8 mouse cellular contexts compared by ENCODE assay signal in the genomic region with DNA sequence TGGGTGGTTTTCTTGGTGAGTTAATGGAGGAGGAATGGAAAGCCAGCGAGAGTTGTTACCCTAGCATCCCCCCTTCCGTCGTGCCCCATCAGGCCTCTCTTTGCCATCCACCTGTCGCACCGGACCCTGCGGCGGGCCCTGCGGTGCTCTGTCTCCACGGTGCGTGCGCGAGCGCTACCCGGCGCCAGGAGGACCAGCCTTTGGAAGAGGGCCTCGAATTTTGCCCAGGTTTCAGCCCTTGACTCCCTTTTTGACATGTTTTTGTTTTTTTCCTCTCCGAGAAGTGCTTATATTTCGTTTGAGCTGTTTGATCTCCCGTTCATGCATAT. TPM values are rescaled to one million over a fixed set of nuclear protein-coding genes. Genes with fewer than 3 reads are reported as not detected.
DNase-seq lines count a peak whose midpoint lies in the region; ATAC-seq and TF ChIP-seq lines count a peak whose summit lies in the region.

No protein-coding gene starts in this region.

- H3K27me3 ChIP-seq in lung, embryonic 16.5 days (ENCODE audit: control insufficient read depth, insufficient read depth, low read depth, low read length) = no peaks in the 10 kb centered on the region
- no peaks in the 10 kb centered on the region for H3K27me3 ChIP-seq in erythroblast, embryonic 14.5 days (ENCODE audit: control insufficient read depth)
- no peaks in the 10 kb centered on the region for H3K27me3 ChIP-seq in limb, embryonic 14.5 days (ENCODE audit: control insufficient read depth, insufficient read depth, low read length)

- WGBS in lung, embryonic 16.5 days = under 1% methylated on average over 19 of the region's 19 CpGs
- 2% methylated on average over 19 of the region's 19 CpGs for WGBS in limb, embryonic 14.5 days
- WGBS in olfactory bulb, adult 2 months = under 1% methylated on average over 19 of the region's 19 CpGs

- no peak for TF ChIP-seq CTCF in olfactory bulb, adult 2 months (IDR thresholded peaks at IDR 0.05; ENCODE audit: insufficient read depth, low read depth, low read length)

- peak; percentile 81 for ATAC-seq in lung, embryonic 16.5 days (ENCODE audit: low read depth)
- ATAC-seq in limb, embryonic 14.5 days (ENCODE audit: low FRiP score, low read depth) = peak; percentile 83

- peak overlapping the region; percentile 78 for H3K27ac ChIP-seq in lung, embryonic 16.5 days (ENCODE audit: low read length)
- H3K27ac ChIP-seq in limb, embryonic 14.5 days (replicated peaks; ENCODE audit: low read depth, low read length) = no peak overlapping the region
- H3K27ac ChIP-seq in olfactory bulb, adult 2 months (ENCODE audit: insufficient read depth, low read depth, low read length) = peak overlapping the region; percentile 66; the same call in 1 of the 2 replicates

- no peaks in the 10 kb centered on the region for H3K36me3 ChIP-seq in lung, embryonic 16.5 days (ENCODE audit: control insufficient read depth, insufficient read depth, low read length)
- no peaks in the 10 kb centered on the region for H3K36me3 ChIP-seq in erythroblast, embryonic 14.5 days (ENCODE audit: control insufficient read depth)
- H3K36me3 ChIP-seq in limb, embryonic 14.5 days (ENCODE audit: control insufficient read depth, insufficient read depth, low read length) = no peaks in the 10 kb centered on the region

- H3K9ac ChIP-seq in lung, embryonic 16.5 days (ENCODE audit: low read length) = peak overlapping the region; percentile 76
- peak overlapping the region; percentile 70 for H3K9ac ChIP-seq in limb, embryonic 14.5 days (ENCODE audit: low read depth, low read length, severe bottlenecking)

- H3K4me1 ChIP-seq in lung, embryonic 16.5 days (replicated peaks; ENCODE audit: control insufficient read depth, insufficient read depth, low read length) = peaks cover 3% of the 10 kb centered on the region; the same call in 1 of the 2 replicates
- H3K4me1 ChIP-seq in erythroblast, embryonic 14.5 days (ENCODE audit: control insufficient read depth) = peaks cover 15% of the 10 kb centered on the region
- no peaks in the 10 kb centered on the region for H3K4me1 ChIP-seq in limb, embryonic 14.5 days (ENCODE audit: control insufficient read depth, insufficient read depth, low read length)
- H3K4me1 ChIP-seq in olfactory bulb, adult 2 months (ENCODE audit: control insufficient read depth, insufficient read depth, low read length) = peaks cover 3% of the 10 kb centered on the region; the same call in 1 of the 2 replicates

- peak overlapping the region; percentile 79 for H3K4me3 ChIP-seq in lung, embryonic 16.5 days (ENCODE audit: low read length)
- peak overlapping the region; percentile 77 for H3K4me3 ChIP-seq in erythroblast, embryonic 14.5 days (replicated peaks)
- peak overlapping the region; percentile 59 for H3K4me3 ChIP-seq in limb, embryonic 14.5 days (replicated peaks; ENCODE audit: low read length)
- peak overlapping the region; percentile 86 for H3K4me3 ChIP-seq in olfactory bulb, adult 2 months (ENCODE audit: insufficient read depth, low read depth, low read length)

- H3K9me3 ChIP-seq in lung, embryonic 16.5 days (ENCODE audit: control insufficient read depth, low read length) = no peaks in the 10 kb centered on the region
- no peaks in the 10 kb centered on the region for H3K9me3 ChIP-seq in erythroblast, embryonic 14.5 days (ENCODE audit: control insufficient read depth, low read length)
- H3K9me3 ChIP-seq in limb, embryonic 14.5 days (ENCODE audit: control insufficient read depth, low read length) = no peaks in the 10 kb centered on the region

- H3K4me2 ChIP-seq in lung, embryonic 16.5 days (ENCODE audit: low read depth, low read length) = peak overlapping the region; percentile 87
- peak overlapping the region; percentile 81 for H3K4me2 ChIP-seq in limb, embryonic 14.5 days (replicated peaks; ENCODE audit: low read depth, low read length, severe bottlenecking)

- DNase-seq in lung, adult 18-20 months = no peak
- DNase-seq in limb, embryonic 14.5 days (ENCODE audit: low spot score) = no peak
- DNase-seq in gastrocnemius, postnatal 25 days = no peak
- no peak for DNase-seq in testis, postnatal 14 days (ENCODE audit: low spot score)
- no peak for DNase-seq in frontal cortex, postnatal 10 days (ENCODE audit: low spot score in 2 of 2)

- TF ChIP-seq POLR2A in limb, embryonic 14.5 days (IDR thresholded peaks at IDR 0.05; ENCODE audit: borderline replicate concordance, extremely low read depth, insufficient read depth, insufficient read length) = no peak
- TF ChIP-seq POLR2A in olfactory bulb, adult 2 months (IDR thresholded peaks at IDR 0.05; ENCODE audit: insufficient read depth, low read depth, low read length) = no peak

RNA-seq across cellular contexts. Expression of a gene that starts 0.3 kb away (rescaled TPM):
- polyA plus RNA-seq in lung, embryonic 16.5 days (2015; fragmentation: Nextera tagmentation; extraction: Ambion mirVana) = 6.9 and 7.3 TPM in 2 replicates
- 0.19 TPM in 1 of 2 replicates, not detected in the other for polyA plus RNA-seq in erythroblast, embryonic 14.5 days (2012)
- 3.9 and 4.3 TPM in 2 replicates for polyA plus RNA-seq in limb, embryonic 14.5 days (2012; rRNA removed)
- polyA plus RNA-seq in limb, embryonic 14.5 days (2014; fragmentation: Nextera tagmentation; extraction: Ambion mirVana) = 5.8 and 6.6 TPM in 2 replicates
- polyA plus RNA-seq in olfactory bulb, adult 2 months (2012; ENCODE audit: insufficient read depth, insufficient read length, low replicate concordance, missing spikeins) = not detected in 2 replicates
- 1 to 10 TPM; 2.4 to 2.5 TPM for total RNA-seq in gastrocnemius, postnatal 25 days (2021)

RNA-seq across cellular contexts. Expression of a gene that starts 0.6 kb away (rescaled TPM):
- 6.2 and 6.3 TPM in 2 replicates for polyA plus RNA-seq in lung, embryonic 16.5 days (2015; fragmentation: Nextera tagmentation; extraction: Ambion mirVana)
- polyA plus RNA-seq in erythroblast, embryonic 14.5 days (2012) = not detected in 2 replicates
- 0.41 and 0.83 TPM in 2 replicates for polyA plus RNA-seq in limb, embryonic 14.5 days (2012; rRNA removed)
- 0.50 and 0.76 TPM in 2 replicates for polyA plus RNA-seq in limb, embryonic 14.5 days (2014; fragmentation: Nextera tagmentation; extraction: Ambion mirVana)
- polyA plus RNA-seq in olfactory bulb, adult 2 months (2012; ENCODE audit: insufficient read depth, insufficient read length, low replicate concordance, missing spikeins) = not detected in 2 replicates
- total RNA-seq in gastrocnemius, postnatal 25 days (2021) = under 1 TPM; 0.31 to 0.96 TPM
